Mouse (Mus musculus) liver, embryonic 14.5 days (tissue): ENCODE results near the gene Trat1.

Experiments used
- CTCF ChIP-seq: IDR thresholded peaks from 2 replicates; pipeline ENCODE4 v1.5.1; 2016; ENCODE audit warnings: antibody characterized with exemption, low read depth, control low read depth
- EP300 ChIP-seq: IDR thresholded peaks from 2 replicates; pipeline ENCODE4 v1.6.1; 2016; ENCODE audit warnings: antibody characterized with exemption, low read depth

GRCm38 (mm10) chr16:48809374-48809773 lies 37.6 kb upstream of the Trat1 start:
- TF ChIP-seq CTCF, result no peak; the same call in 1 of the 2 replicates
- no peak for TF ChIP-seq EP300
